Mouse (Mus musculus): ENCODE data around the gene Sun5.

DNA sequence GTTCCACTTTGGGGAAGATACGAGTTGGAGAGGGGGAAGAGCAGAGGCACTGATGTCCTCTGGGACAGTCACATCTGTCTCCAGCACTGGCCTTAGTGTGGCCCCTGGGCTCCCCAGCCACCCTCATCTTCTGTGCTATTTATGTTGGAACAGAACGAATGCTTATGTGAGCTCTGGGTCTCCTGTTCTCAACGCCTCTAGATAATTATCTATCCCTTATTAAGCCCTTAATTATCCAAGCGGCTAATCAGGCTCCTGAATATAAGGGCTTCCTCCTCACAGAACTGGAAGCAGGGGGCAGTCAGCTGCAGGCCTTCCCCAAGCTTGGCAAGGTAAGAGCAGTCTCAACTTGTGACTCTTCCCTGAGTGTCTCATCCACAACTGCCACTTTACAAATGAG, 29.2 kb upstream of the Sun5 start, which contains the start of gene Bpifb6:
- TF ChIP-seq EP300 (IDR thresholded peaks at IDR 0.05; ENCODE audit: low read depth) = no peak
- TF ChIP-seq CTCF (IDR thresholded peaks at IDR 0.05; ENCODE audit: low read depth) = no peak

Data from heart, postnatal 0 days (tissue).